Mouse (Mus musculus) embryo, embryonic 11 days (tissue): ENCODE measurements at regions not wholly inside any gene's neighbourhood (a gene's known extent, or its start where the extent isn't known, plus 50 kb on each side); places are given as distances from the start of the nearest gene placed in this dataset.
"Not testable (repeated sequence)": the region's sequence is repeated elsewhere in the genome, so short reads cannot be mapped to it uniquely, and the experiment has no call there.

Source experiments
- DNase-seq: peaks from one replicate; pipeline ENCODE4 v3.0.0-alpha.2; 2015

GRCm38 (mm10) chr12:106310585-106311319, 300.7 kb downstream of the Vrk1 start:
- peak; percentile 64 for DNase-seq

GRCm38 (mm10) chr12:106311320-106311825, 301.3 kb downstream of the Vrk1 start:
- DNase-seq = no peak

- peak; percentile 61 for DNase-seq
Observed at GRCm38 (mm10) chr12:106311831-106312600, 302.0 kb downstream of the Vrk1 start.

- no peak for DNase-seq
Observed at GRCm38 (mm10) chr12:106317738-106318137, 307.7 kb downstream of the Vrk1 start.

GRCm38 (mm10) chr12:106321511-106321910, 311.5 kb downstream of the Vrk1 start:
- no peak for DNase-seq

- DNase-seq = no peak
Observed at GRCm38 (mm10) chr12:106326611-106327010, 316.6 kb downstream of the Vrk1 start.

GRCm38 (mm10) chr12:106327351-106327750, 317.3 kb downstream of the Vrk1 start:
- DNase-seq = no peak

- no peak for DNase-seq
Observed at GRCm38 (mm10) chr12:106357867-106358266, 347.8 kb downstream of the Vrk1 start.

GRCm38 (mm10) chr12:106361646-106362045, 351.6 kb downstream of the Vrk1 start:
- not testable (repeated sequence) for DNase-seq

GRCm38 (mm10) chr12:106374840-106375375, 364.9 kb downstream of the Vrk1 start:
- no peak for DNase-seq

GRCm38 (mm10) chr12:106375886-106376285, 365.9 kb downstream of the Vrk1 start:
- no peak for DNase-seq

GRCm38 (mm10) chr12:106376783-106377182, 366.8 kb downstream of the Vrk1 start:
- no peak for DNase-seq

- no peak for DNase-seq
Observed at GRCm38 (mm10) chr12:106377281-106377680, 367.3 kb downstream of the Vrk1 start.

- no peak for DNase-seq
Observed at GRCm38 (mm10) chr12:106377761-106378160, 367.7 kb downstream of the Vrk1 start.

- DNase-seq = peak; percentile 66
Observed at GRCm38 (mm10) chr12:106378303-106379075, 368.5 kb downstream of the Vrk1 start.

GRCm38 (mm10) chr12:106379151-106379594, 369.1 kb downstream of the Vrk1 start:
- DNase-seq = peak; percentile 80

- peak; percentile 37 for DNase-seq
Observed at GRCm38 (mm10) chr12:106379779-106380178, 369.8 kb downstream of the Vrk1 start.

- DNase-seq = no peak
Observed at GRCm38 (mm10) chr12:106381821-106382220, 371.8 kb downstream of the Vrk1 start.

- no peak for DNase-seq
Observed at GRCm38 (mm10) chr12:106389214-106389613, 379.2 kb downstream of the Vrk1 start.

GRCm38 (mm10) chr12:106392316-106392715, 382.3 kb downstream of the Vrk1 start:
- no peak for DNase-seq

GRCm38 (mm10) chr12:106399085-106399484, 389.1 kb downstream of the Vrk1 start:
- DNase-seq = no peak

GRCm38 (mm10) chr12:106411075-106411474, 401.0 kb downstream of the Vrk1 start:
- no peak for DNase-seq

GRCm38 (mm10) chr12:106426631-106427030, 416.6 kb downstream of the Vrk1 start:
- DNase-seq = no peak
